8 mouse cellular contexts compared by ENCODE assay signal in genomic region chrX:106221058-106221457, GRCm38 (mm10). TPM values are rescaled to one million over a fixed set of nuclear protein-coding genes. Genes with fewer than 3 reads are reported as not detected.
DNase-seq lines count a peak whose midpoint lies in the region; ATAC-seq and TF ChIP-seq lines count a peak whose summit lies in the region.

Taf9b (minus strand) TSS chrX:106221158.

- no peaks in the 10 kb centered on the region for H3K27me3 ChIP-seq in kidney, embryonic 16.5 days (ENCODE audit: insufficient read depth, low read length)
- no peaks in the 10 kb centered on the region for H3K27me3 ChIP-seq in hindbrain, embryonic 12.5 days
- H3K27me3 ChIP-seq in liver, embryonic 14.5 days (ENCODE audit: control insufficient read depth, insufficient read depth, low read length) = no peaks in the 10 kb centered on the region

- TF ChIP-seq POLR2A in bone marrow macrophage, adult 2 months (IDR thresholded peaks at IDR 0.05; ENCODE audit: borderline replicate concordance, low read depth, low read length) = no peak

- H3K4me1 ChIP-seq in kidney, embryonic 16.5 days (ENCODE audit: insufficient read depth, low read length) = no peaks in the 10 kb centered on the region
- no peaks in the 10 kb centered on the region for H3K4me1 ChIP-seq in bone marrow macrophage, adult 2 months (ENCODE audit: control insufficient read depth, insufficient read depth, low read length)
- H3K4me1 ChIP-seq in hindbrain, embryonic 12.5 days = no peaks in the 10 kb centered on the region
- no peaks in the 10 kb centered on the region; a peak in 1 of 4 replicates for H3K4me1 ChIP-seq in liver, embryonic 14.5 days (replicated peaks; ENCODE audit: control insufficient read depth in 2 of 2, insufficient read depth in 2 of 2, low read length in 1 of 2)

- no peak for TF ChIP-seq CTCF in bone marrow macrophage, adult 2 months (IDR thresholded peaks at IDR 0.05; ENCODE audit: low read depth, low read length)
- no peak for TF ChIP-seq CTCF in liver, embryonic 14.5 days (IDR thresholded peaks at IDR 0.05; ENCODE audit: low read depth)

- peak within 1 kb of the TSS; percentile 54 for H3K4me2 ChIP-seq in kidney, embryonic 16.5 days (replicated peaks; ENCODE audit: low read depth, low read length)
- peak within 1 kb of the TSS; percentile 50 for H3K4me2 ChIP-seq in hindbrain, embryonic 12.5 days (replicated peaks)
- peak within 1 kb of the TSS; percentile 70 for H3K4me2 ChIP-seq in liver, embryonic 14.5 days (ENCODE audit: low read depth)

- H3K9ac ChIP-seq in kidney, embryonic 16.5 days (replicated peaks; ENCODE audit: low read length) = 0 out of 2 replicates have a peak within 1 kb of the TSS, but pooled peaks have one; percentile 77
- H3K9ac ChIP-seq in hindbrain, embryonic 12.5 days = no peak within 1 kb of the TSS
- no peak within 1 kb of the TSS; the same call in 1 of the 2 replicates for H3K9ac ChIP-seq in liver, embryonic 14.5 days (replicated peaks)

- DNase-seq in kidney, adult 18-20 months = no peak
- DNase-seq in liver, embryonic 14.5 days (ENCODE audit: low read depth in 3 of 3, low spot score in 3 of 3) = no peak
- no peak for DNase-seq in embryo, embryonic 10 days (ENCODE audit: low spot score)
- no peak for DNase-seq in urinary bladder, postnatal 25 days (ENCODE audit: low spot score)
- DNase-seq in right cerebral cortex, postnatal 36 days (ENCODE audit: low spot score in 2 of 2) = no peak

- H3K36me3 ChIP-seq in kidney, embryonic 16.5 days (ENCODE audit: insufficient read depth, low read length) = no peaks in the 10 kb centered on the region
- H3K36me3 ChIP-seq in hindbrain, embryonic 12.5 days = no peaks in the 10 kb centered on the region
- no peaks in the 10 kb centered on the region for H3K36me3 ChIP-seq in liver, embryonic 14.5 days (replicated peaks; ENCODE audit: control insufficient read depth, insufficient read depth, low read depth)

- 85% methylated on average over 25 of the region's 25 CpGs for WGBS in kidney, embryonic 16.5 days
- WGBS in hindbrain, embryonic 12.5 days = 91% methylated on average over 16 of the region's 25 CpGs
- WGBS in liver, embryonic 14.5 days (ENCODE audit: insufficient replicate concordance) = 81% methylated on average over 24 of the region's 25 CpGs

- H3K27ac ChIP-seq in kidney, embryonic 16.5 days (ENCODE audit: low read length) = no peak within 1 kb of the TSS
- no peak within 1 kb of the TSS for H3K27ac ChIP-seq in bone marrow macrophage, adult 2 months (ENCODE audit: insufficient read depth, low read depth, low read length)
- H3K27ac ChIP-seq in hindbrain, embryonic 12.5 days = no peak within 1 kb of the TSS
- H3K27ac ChIP-seq in liver, embryonic 14.5 days = no peak within 1 kb of the TSS

- ATAC-seq in kidney, embryonic 16.5 days (ENCODE audit: low FRiP score, low TSS enrichment) = no peak
- ATAC-seq in hindbrain, embryonic 12.5 days (ENCODE audit: low FRiP score) = no peak
- ATAC-seq in liver, embryonic 14.5 days (ENCODE audit: insufficient read depth) = no peak

- TF ChIP-seq EP300 in liver, embryonic 14.5 days (IDR thresholded peaks at IDR 0.05; ENCODE audit: low read depth) = no peak

- H3K4me3 ChIP-seq in kidney, embryonic 16.5 days (ENCODE audit: low read length) = peak within 1 kb of the TSS; percentile 65
- H3K4me3 ChIP-seq in bone marrow macrophage, adult 2 months (ENCODE audit: insufficient read depth, low read length) = peak within 1 kb of the TSS; percentile 64; the same call in 1 of the 2 replicates
- peak within 1 kb of the TSS; percentile 52; the same call in 1 of the 2 replicates for H3K4me3 ChIP-seq in hindbrain, embryonic 12.5 days
- peak within 1 kb of the TSS; percentile 76 to 87; a peak in 3 of 4 replicates for H3K4me3 ChIP-seq in liver, embryonic 14.5 days (ENCODE audit: insufficient read depth in 1 of 2, low read depth in 2 of 2, low read length in 2 of 2)

- H3K9me3 ChIP-seq in kidney, embryonic 16.5 days (ENCODE audit: low read length) = peaks cover 12% of the 10 kb centered on the region
- no peaks in the 10 kb centered on the region for H3K9me3 ChIP-seq in hindbrain, embryonic 12.5 days (replicated peaks)
- H3K9me3 ChIP-seq in liver, embryonic 14.5 days (ENCODE audit: control insufficient read depth, low read length) = no peaks in the 10 kb centered on the region; the same call in 1 of the 2 replicates

RNA-seq across cellular contexts. Expression of gene Taf9b, which starts in this region (rescaled TPM):
- 9.6 and 11.5 TPM in 2 replicates for polyA plus RNA-seq in kidney, embryonic 16.5 days (2015; fragmentation: Nextera tagmentation; extraction: Ambion mirVana)
- 3.1 and 3.3 TPM in 2 replicates for polyA plus RNA-seq in bone marrow macrophage, adult 2 months (2012; ENCODE audit: insufficient read depth, insufficient read length, missing spikeins)
- polyA plus RNA-seq in hindbrain, embryonic 12.5 days (2016; fragmentation: Nextera tagmentation; extraction: Ambion mirVana) = 13.8 and 13.9 TPM in 2 replicates
- 2.7 and 3.3 TPM in 2 replicates for polyA plus RNA-seq in liver, embryonic 14.5 days (2012; rRNA removed)
- polyA plus RNA-seq in liver, embryonic 14.5 days (2014; fragmentation: Nextera tagmentation; extraction: Ambion mirVana) = 7.5 and 8.1 TPM in 2 replicates
